Mouse (Mus musculus) liver, embryonic 13.5 days (tissue): Measurements from ENCODE around the gene C2cd5. TPM values are rescaled to one million over a fixed set of nuclear protein-coding genes. Genes with fewer than 3 reads are reported as not detected.
"Not testable (repeated sequence)": the region's sequence is repeated elsewhere in the genome, so short reads cannot be mapped to it uniquely, and the experiment has no call there.

Experiments used
- ATAC-seq: fragments of 200-750 bp; cut with Nextera tagmentation; 2 replicates; pipeline ENCODE4 v1.8.0; 2017; ENCODE audit warnings: low read depth, mild to moderate bottlenecking, moderate number of reproducible peaks, moderate library complexity
- DNase-seq: peaks from one replicate; pipeline ENCODE4 v3.0.0; 2022
- H3K27ac ChIP-seq: fragments of 300-500 bp; sonication (generic); 2 replicates; pipeline ENCODE4 v1.5.1; 2015; ENCODE audit warnings: moderate library complexity, mild to moderate bottlenecking, inconsistent platforms
- H3K27me3 ChIP-seq: fragments of 300-500 bp; sonication (generic); 2 replicates; pipeline ENCODE4 v1.6.1; 2015; ENCODE audit warnings: mild to moderate bottlenecking, inconsistent platforms
- H3K36me3 ChIP-seq: fragments of 300-500 bp; sonication (generic); 2 replicates; pipeline ENCODE4 v1.6.1; 2015; ENCODE audit warnings: mild to moderate bottlenecking, inconsistent platforms
- H3K4me1 ChIP-seq: fragments of 300-500 bp; sonication (generic); replicated peaks from 2 replicates; pipeline ENCODE4 v1.6.1; 2015; ENCODE audit warnings: inconsistent platforms
- H3K4me2 ChIP-seq: fragments of 300-500 bp; sonication (generic); 2 replicates; pipeline ENCODE4 v1.6.1; 2015; ENCODE audit warnings: inconsistent platforms, mild to moderate bottlenecking, moderate library complexity
- H3K4me3 ChIP-seq: fragments of 300-500 bp; sonication (generic); replicated peaks from 2 replicates; pipeline ENCODE4 v1.5.1; 2015; ENCODE audit warnings: mild to moderate bottlenecking, inconsistent platforms
- H3K9ac ChIP-seq: fragments of 300-500 bp; sonication (generic); 2 replicates; pipeline ENCODE4 v1.6.1; 2015; ENCODE audit warnings: mild to moderate bottlenecking, inconsistent platforms
- H3K9me3 ChIP-seq: fragments of 300-500 bp; sonication (generic); replicated peaks from 2 replicates; pipeline ENCODE4 v1.6.1; 2016; ENCODE audit warnings: inconsistent platforms
- WGBS: fragments of 180-500 bp; shearing (Covaris S2); methylation state at CpG from one replicate; pipeline ENCODE4 v1.1.7; 2015; ENCODE audit not compliant: insufficient replicate concordance; 5-methylcytosine and 5-hydroxymethylcytosine counted together
- polyA plus RNA-seq: library from polyadenylated mRNA; unstranded; fragments of >200 nt; fragmentation: Nextera tagmentation; extraction: Ambion mirVana; gene quantifications from 2 replicates; pipeline ENCODE4 v1.2.1, GENCODE M21; 2015

Gene C2cd5
- polyA plus RNA-seq, 1 experiment from 2014 or later: 15.2 TPM

GRCm38 (mm10) chr6:143012513-143013215 lies 87.3 kb downstream of the C2cd5 start:
- Histone ChIP-seq H3K36me3 (peaks cover 47% of the 10 kb centered on the region), H3K27ac (no peak overlapping the region), H3K9ac (no peak overlapping the region), H3K4me2 (no peak overlapping the region), H3K9me3 (no peaks in the 10 kb centered on the region), H3K4me3 (no peak overlapping the region), H3K4me1 (no peaks in the 10 kb centered on the region), H3K27me3 (no peaks in the 10 kb centered on the region)
- WGBS: 84% methylated on average over 15 of the region's 15 CpGs
- no peak for ATAC-seq
- no peak for DNase-seq

GRCm38 (mm10) chr6:143008865-143009264 lies 91.1 kb downstream of the C2cd5 start:
- Histone ChIP-seq H3K4me3 (no peak overlapping the region), H3K9ac (no peak overlapping the region), H3K9me3 (no peaks in the 10 kb centered on the region), H3K4me1 (no peaks in the 10 kb centered on the region), H3K36me3 (peaks cover 32% of the 10 kb centered on the region), H3K27me3 (no peaks in the 10 kb centered on the region), H3K27ac (no peak overlapping the region), H3K4me2 (no peak overlapping the region)
- 79% methylated on average over 5 of the region's 5 CpGs for WGBS
- DNase-seq (no peak), ATAC-seq (no peak)

- WGBS: 79% methylated on average over 9 of the region's 9 CpGs
Observed at GRCm38 (mm10) chr6:143005209-143005608, 94.7 kb downstream of the C2cd5 start.

GRCm38 (mm10) chr6:143004801-143005200 lies 95.1 kb downstream of the C2cd5 start:
- Histone ChIP-seq H3K27me3 (no peaks in the 10 kb centered on the region), H3K9ac (no peak overlapping the region), H3K9me3 (no peaks in the 10 kb centered on the region), H3K4me2 (no peak overlapping the region), H3K27ac (no peak overlapping the region), H3K4me1 (no peaks in the 10 kb centered on the region), H3K4me3 (no peak overlapping the region), H3K36me3 (no peaks in the 10 kb centered on the region)
- ATAC-seq (no peak), DNase-seq (no peak)
- WGBS: 63% methylated on average over 9 of the region's 9 CpGs

More at GRCm38 (mm10) chr6:143005209-143005608, 94.7 kb downstream of the C2cd5 start:
- not testable (repeated sequence) for H3K4me2 ChIP-seq, H3K9me3 ChIP-seq, H3K27ac ChIP-seq, H3K9ac ChIP-seq, H3K4me3 ChIP-seq, H3K4me1 ChIP-seq, DNase-seq, H3K27me3 ChIP-seq, H3K36me3 ChIP-seq, ATAC-seq

GRCm38 (mm10) chr6:142998221-142998999 lies 101.5 kb downstream of the C2cd5 start:
- DNase-seq: no peak
- Histone ChIP-seq H3K9me3 (no peaks in the 10 kb centered on the region), H3K27me3 (no peaks in the 10 kb centered on the region), H3K27ac (no peak overlapping the region), H3K36me3 (no peaks in the 10 kb centered on the region), H3K4me1 (no peaks in the 10 kb centered on the region), H3K4me3 (no peak overlapping the region), H3K9ac (no peak overlapping the region), H3K4me2 (no peak overlapping the region)
- ATAC-seq: no peak
- 48% methylated on average over 12 of the region's 12 CpGs for WGBS

- Histone ChIP-seq H3K27ac (no peak overlapping the region), H3K36me3 (no peaks in the 10 kb centered on the region), H3K4me1 (no peaks in the 10 kb centered on the region), H3K27me3 (no peaks in the 10 kb centered on the region), H3K4me3 (no peak overlapping the region), H3K4me2 (no peak overlapping the region), H3K9me3 (no peaks in the 10 kb centered on the region), H3K9ac (no peak overlapping the region)
- 76% methylated on average over 3 of the region's 3 CpGs for WGBS
- ATAC-seq: no peak
- no peak for DNase-seq
Observed at GRCm38 (mm10) chr6:142996887-142997286, 103.1 kb downstream of the C2cd5 start.

GRCm38 (mm10) chr6:142995567-142995966 lies 104.4 kb downstream of the C2cd5 start:
- no peak overlapping the region for H3K9ac ChIP-seq
- H3K4me2 ChIP-seq: no peak overlapping the region
- DNase-seq: no peak
- no peaks in the 10 kb centered on the region for H3K36me3 ChIP-seq
- ATAC-seq: no peak
- no peak overlapping the region for H3K27ac ChIP-seq
- no peaks in the 10 kb centered on the region for H3K4me1 ChIP-seq
- H3K4me3 ChIP-seq: no peak overlapping the region
- no peaks in the 10 kb centered on the region for H3K27me3 ChIP-seq
- WGBS: 52% methylated on average over 5 of the region's 5 CpGs
- no peaks in the 10 kb centered on the region for H3K9me3 ChIP-seq

- DNase-seq (no peak), ATAC-seq (no peak)
- Histone ChIP-seq H3K4me1 (no peaks in the 10 kb centered on the region), H3K36me3 (no peaks in the 10 kb centered on the region), H3K4me2 (no peak overlapping the region), H3K9me3 (no peaks in the 10 kb centered on the region), H3K9ac (no peak overlapping the region), H3K4me3 (no peak overlapping the region), H3K27me3 (no peaks in the 10 kb centered on the region), H3K27ac (no peak overlapping the region)
- 55% methylated on average over 7 of the region's 7 CpGs for WGBS
Observed at GRCm38 (mm10) chr6:142994821-142995220, 105.1 kb downstream of the C2cd5 start.

GRCm38 (mm10) chr6:142993705-142994698 lies 105.9 kb downstream of the C2cd5 start:
- DNase-seq (no peak), ATAC-seq (peak; percentile 34; the same call in 1 of the 2 replicates)
- H3K4me1 ChIP-seq: no peaks in the 10 kb centered on the region
- no peaks in the 10 kb centered on the region for H3K27me3 ChIP-seq
- H3K9me3 ChIP-seq: no peaks in the 10 kb centered on the region
- 16% methylated on average over 14 of the region's 14 CpGs for WGBS
- no peak overlapping the region for H3K4me2 ChIP-seq
- H3K9ac ChIP-seq: no peak overlapping the region
- no peak overlapping the region for H3K27ac ChIP-seq
- H3K4me3 ChIP-seq: no peak overlapping the region
- no peaks in the 10 kb centered on the region for H3K36me3 ChIP-seq

- no peaks in the 10 kb centered on the region for H3K27me3 ChIP-seq
- ATAC-seq (no peak), DNase-seq (no peak)
- no peak overlapping the region for H3K27ac ChIP-seq
- no peaks in the 10 kb centered on the region for H3K4me1 ChIP-seq
- H3K36me3 ChIP-seq: no peaks in the 10 kb centered on the region
- WGBS: 56% methylated on average over 2 of the region's 2 CpGs
- no peak overlapping the region for H3K4me2 ChIP-seq
- H3K9ac ChIP-seq: no peak overlapping the region
- H3K4me3 ChIP-seq: no peak overlapping the region
- H3K9me3 ChIP-seq: no peaks in the 10 kb centered on the region
Observed at GRCm38 (mm10) chr6:142992971-142993370, 107.0 kb downstream of the C2cd5 start.

GRCm38 (mm10) chr6:142992099-142992498 lies 107.8 kb downstream of the C2cd5 start:
- no peaks in the 10 kb centered on the region for H3K36me3 ChIP-seq
- no peak overlapping the region for H3K4me2 ChIP-seq
- no peak overlapping the region for H3K4me3 ChIP-seq
- ATAC-seq (no peak), DNase-seq (no peak)
- 53% methylated on average over 7 of the region's 7 CpGs for WGBS
- no peak overlapping the region for H3K27ac ChIP-seq
- no peaks in the 10 kb centered on the region for H3K27me3 ChIP-seq
- H3K9ac ChIP-seq: no peak overlapping the region
- H3K9me3 ChIP-seq: no peaks in the 10 kb centered on the region
- no peaks in the 10 kb centered on the region for H3K4me1 ChIP-seq
